Mouse (Mus musculus) CH12.LX (cell line): ENCODE measurements at regions not wholly inside any gene's neighbourhood (a gene's known extent, or its start where the extent isn't known, plus 50 kb on each side); places are given as distances from the start of the nearest gene placed in this dataset.
A peak's percentile ranks its signal among the peaks of the same experiment; 100 is the strongest.

Experiments
- DNase-seq: peaks from one replicate; pipeline ENCODE4 v3.0.0-alpha.2; 2013; ENCODE audit errors: extremely low read depth
- H3K27ac ChIP-seq: 2 replicates; pipeline ENCODE4 v1.5.1; 2012; ENCODE audit warnings: low read depth, mild to moderate bottlenecking, control low read depth, moderate library complexity; ENCODE audit not compliant: insufficient read depth
- H3K27me3 ChIP-seq: replicated peaks from 2 replicates; pipeline ENCODE3; 2012; ENCODE audit warnings: inconsistent platforms
- H3K36me3 ChIP-seq, 2 experiments: replicated peaks in 1 of 2; 2 replicates each; pipeline versions ENCODE3 to v1.6.1; 2012; ENCODE audit warnings: inconsistent platforms in 1 of 2, low read length in 1 of 2, mild to moderate bottlenecking in 1 of 2, mixed read lengths in 1 of 2, moderate library complexity in 1 of 2; ENCODE audit not compliant: control insufficient read depth in 1 of 2, insufficient read depth in 1 of 2
- H3K4me1 ChIP-seq, 2 experiments: 2 replicates each; pipeline ENCODE4 v1.6.1; 2012; ENCODE audit warnings: inconsistent platforms in 1 of 2, moderate library complexity in 1 of 2; ENCODE audit not compliant: insufficient read depth in 2 of 2, control insufficient read depth in 1 of 2
- H3K4me2 ChIP-seq: 2 replicates; pipeline ENCODE4 v1.6.1; 2012; ENCODE audit warnings: low read depth, mild to moderate bottlenecking, control low read depth; ENCODE audit not compliant: poor library complexity, insufficient read depth, severe bottlenecking
- H3K4me3 ChIP-seq, 3 experiments: fragments of 150-350 bp in 1 of 3; sonication (generic) in 1 of 3; replicated peaks in 1 of 3; 2 replicates each; pipeline versions ENCODE3 to v1.5.1; 2011 to 2012; ENCODE audit warnings: low read depth in 2 of 3, low read length in 2 of 3, mild to moderate bottlenecking in 2 of 3, moderate library complexity in 2 of 3, control low read depth in 1 of 3, improper control_type of control experiment in 1 of 3, inconsistent platforms in 1 of 3, mixed read lengths in 1 of 3; ENCODE audit not compliant: poor library complexity in 1 of 3
- H3K79me2 ChIP-seq: replicated peaks from 2 replicates; pipeline ENCODE4 v1.6.1; 2012; ENCODE audit warnings: mild to moderate bottlenecking, moderate library complexity; ENCODE audit not compliant: control insufficient read depth, poor library complexity, insufficient read depth, severe bottlenecking; ENCODE audit errors: extremely low read depth
- H3K9ac ChIP-seq: 2 replicates; pipeline ENCODE4 v1.6.1; 2012; ENCODE audit warnings: low read depth, mild to moderate bottlenecking, control low read depth, moderate library complexity; ENCODE audit not compliant: insufficient read depth
- H3K9me3 ChIP-seq: replicated peaks from 2 replicates; pipeline ENCODE3; 2012; ENCODE audit warnings: low read length, inconsistent platforms, mixed read lengths
- BHLHE40 ChIP-seq: IDR thresholded peaks from 2 replicates; pipeline ENCODE4 v1.6.1; 2011; ENCODE audit warnings: mild to moderate bottlenecking, low read depth, low read length, improper control_type of control experiment
- CHD1 ChIP-seq: IDR thresholded peaks from 2 replicates; pipeline ENCODE4 v1.6.1; 2012; ENCODE audit warnings: low read depth, low read length, improper control_type of control experiment, inconsistent platforms
- CHD2 ChIP-seq: IDR thresholded peaks from 2 replicates; pipeline ENCODE4 v1.6.1; 2011; ENCODE audit warnings: low read length, improper control_type of control experiment
- CTCF ChIP-seq, 2 experiments: IDR thresholded peaks in 1 of 2; conservative IDR thresholded peaks in 1 of 2; 2 replicates each; pipeline ENCODE4 v1.5.1; 2011 to 2012; ENCODE audit warnings: low read depth in 2 of 2, low read length in 2 of 2, improper control_type of control experiment in 1 of 2, inconsistent platforms in 1 of 2, mild to moderate bottlenecking in 1 of 2, moderate library complexity in 1 of 2
- EP300 ChIP-seq: IDR thresholded peaks from 2 replicates; pipeline ENCODE4 v1.6.1; 2011; ENCODE audit warnings: low read length, improper control_type of control experiment
- ETS1 ChIP-seq: conservative IDR thresholded peaks from 2 replicates; pipeline ENCODE4 v1.6.1; 2012; ENCODE audit warnings: low read depth, mild to moderate bottlenecking, inconsistent platforms, low read length, improper control_type of control experiment, moderate library complexity
- GABPA ChIP-seq: IDR thresholded peaks from 2 replicates; pipeline ENCODE4 v1.6.1; 2012; ENCODE audit warnings: low read depth, low read length, improper control_type of control experiment, inconsistent platforms; ENCODE audit not compliant: insufficient replicate concordance
- KAT2A ChIP-seq: IDR thresholded peaks from 2 replicates; pipeline ENCODE4 v1.6.1; 2012; ENCODE audit warnings: low read length, improper control_type of control experiment, inconsistent platforms; ENCODE audit not compliant: insufficient replicate concordance
- MAFK ChIP-seq: IDR thresholded peaks from 2 replicates; pipeline ENCODE4 v1.6.1; 2011; ENCODE audit warnings: low read length, improper control_type of control experiment; ENCODE audit not compliant: insufficient replicate concordance
- MAX ChIP-seq: IDR thresholded peaks from 2 replicates; pipeline ENCODE4 v1.6.1; 2011; ENCODE audit warnings: low read length, improper control_type of control experiment
- MEF2A ChIP-seq: IDR thresholded peaks from 2 replicates; pipeline ENCODE4 v1.6.1; 2014; ENCODE audit warnings: low read depth, mild to moderate bottlenecking, inconsistent platforms, low read length, improper control_type of control experiment, borderline replicate concordance
- MYC ChIP-seq: IDR thresholded peaks from 2 replicates; pipeline ENCODE4 v1.6.1; 2011; ENCODE audit warnings: low read depth, mild to moderate bottlenecking, improper control_type of control experiment, low read length
- PAX5 ChIP-seq: IDR thresholded peaks from 2 replicates; pipeline ENCODE4 v1.6.1; 2012; ENCODE audit warnings: low read length, inconsistent platforms, mixed read lengths
- POLR2A ChIP-seq: IDR thresholded peaks from 2 replicates; pipeline ENCODE4 v1.6.1; 2011; ENCODE audit warnings: low read depth, mild to moderate bottlenecking, improper control_type of control experiment, low read length
- RAD21 ChIP-seq: IDR thresholded peaks from 2 replicates; pipeline ENCODE4 v1.6.1; 2011; ENCODE audit warnings: low read depth, mild to moderate bottlenecking, low read length, improper control_type of control experiment, moderate library complexity
- RCOR1 ChIP-seq: conservative IDR thresholded peaks from 2 replicates; pipeline ENCODE4 v1.6.1; 2012; ENCODE audit warnings: low read depth, mild to moderate bottlenecking, inconsistent platforms, low read length, improper control_type of control experiment
- SIN3A ChIP-seq: IDR thresholded peaks from 2 replicates; pipeline ENCODE4 v1.6.1; 2012; ENCODE audit warnings: low read length, improper control_type of control experiment, inconsistent platforms
- SMC3 ChIP-seq: IDR thresholded peaks from 2 replicates; pipeline ENCODE4 v1.6.1; 2011; ENCODE audit warnings: low read depth, low read length, improper control_type of control experiment
- TBP ChIP-seq: conservative IDR thresholded peaks from 2 replicates; pipeline ENCODE4 v1.6.1; 2011; ENCODE audit warnings: low read depth, low read length, improper control_type of control experiment
- UBTF ChIP-seq: IDR thresholded peaks from 2 replicates; pipeline ENCODE4 v1.6.1; 2012; ENCODE audit warnings: low read depth, mild to moderate bottlenecking, inconsistent platforms, low read length, improper control_type of control experiment, moderate library complexity
- USF2 ChIP-seq: conservative IDR thresholded peaks from 2 replicates; pipeline ENCODE4 v1.6.1; 2011; ENCODE audit warnings: low read depth, low read length, improper control_type of control experiment
- ZKSCAN1 ChIP-seq: IDR thresholded peaks from 2 replicates; pipeline ENCODE4 v1.6.1; 2012; ENCODE audit warnings: low read depth, inconsistent platforms, low read length, improper control_type of control experiment, borderline replicate concordance
- ZNF384 ChIP-seq: IDR thresholded peaks from 2 replicates; pipeline ENCODE4 v1.6.1; 2012; ENCODE audit warnings: low read depth, low read length, improper control_type of control experiment, inconsistent platforms
- dilution Hi-C: fragments of 300-500 bp; cut with MboI; formaldehyde crosslinking; loops from 2 replicates; pipeline ENCODE4 v1.14.3; 2020; ENCODE audit warnings: low sequenced_read_pairs; ENCODE audit not compliant: extremely low pct_unique_long_range_greater_than_20kb, extremely low pct_ligation_motif_present
- in situ Hi-C: fragments of 300-500 bp; cut with MboI; formaldehyde crosslinking; loops from 3 replicates; pipeline ENCODE4 v1.14.3; 2019; ENCODE audit warnings: low sequenced_read_pairs, low pct_ligation_motif_present, low pct_unique_long_range_greater_than_20kb, mixed read lengths

GRCm38 (mm10) chr14:114912271-114912670 is 179.7 kb upstream of the Gpc5 start:
- Histone ChIP-seq H3K27me3 (no peaks in the 10 kb centered on the region), H3K36me3 (no peaks in the 10 kb centered on the region), H3K4me1 (no peaks in the 10 kb centered on the region), H3K27ac (no peak overlapping the region), H3K9me3 (no peaks in the 10 kb centered on the region), H3K9ac (no peak overlapping the region), H3K79me2 (no peaks in the 10 kb centered on the region), H3K4me3 (no peak overlapping the region), H3K4me2 (no peak overlapping the region)
- DNase-seq = no peak
- TF ChIP-seq GABPA (no peak), TBP (no peak), KAT2A (no peak)
- dilution Hi-C loops (no loop called here), in situ Hi-C loops (no loop called here)

- in situ Hi-C loops (no loop called here), dilution Hi-C loops (no loop called here)
- Histone ChIP-seq H3K4me3 (no peak overlapping the region), H3K36me3 (no peaks in the 10 kb centered on the region), H3K4me1 (no peaks in the 10 kb centered on the region), H3K27ac (no peak overlapping the region), H3K4me2 (no peak overlapping the region), H3K9ac (no peak overlapping the region), H3K27me3 (no peaks in the 10 kb centered on the region), H3K9me3 (no peaks in the 10 kb centered on the region), H3K79me2 (no peaks in the 10 kb centered on the region)
- DNase-seq = peak; percentile 6
- TF ChIP-seq MAFK = no peak
- peak; percentile 8; the same call in 1 of the 2 replicates for TF ChIP-seq SMC3
- TF ChIP-seq CHD1 = no peak
- peak in 1 of 2 experiments; percentile 52; a peak in 2 of 4 replicates for TF ChIP-seq CTCF (conservative IDR thresholded peaks at IDR 0.05 in 1 of 2, IDR thresholded peaks at IDR 0.05 in 1 of 2; ENCODE audit: low read depth in 2 of 2, low read length in 2 of 2)
- TF ChIP-seq RAD21 = peak; percentile 56
- no peak for TF ChIP-seq ETS1
- no peak for TF ChIP-seq ZNF384
- no peak for TF ChIP-seq CHD2
Observed at GRCm38 (mm10) chr14:114913238-114913637, 178.8 kb upstream of the Gpc5 start.

- Histone ChIP-seq H3K4me2 (no peak overlapping the region), H3K4me1 (peaks cover 2 to 21% of the 10 kb centered on the region in 2 experiments), H3K4me3 (no peak overlapping the region), H3K9ac (no peak overlapping the region), H3K9me3 (no peaks in the 10 kb centered on the region), H3K27ac (no peak overlapping the region), H3K27me3 (no peaks in the 10 kb centered on the region), H3K36me3 (no peaks in the 10 kb centered on the region), H3K79me2 (no peaks in the 10 kb centered on the region)
- no peak for TF ChIP-seq CHD2
- no peak for TF ChIP-seq TBP
- no peak for TF ChIP-seq ZKSCAN1
- no peak for TF ChIP-seq SMC3
- TF ChIP-seq BHLHE40 = peak; percentile 77
- no peak for TF ChIP-seq UBTF
- no peak for TF ChIP-seq MEF2A
- no peak for TF ChIP-seq PAX5
- TF ChIP-seq POLR2A = no peak
- TF ChIP-seq SIN3A = no peak
- 0 out of 2 replicates have a peak, but pooled peaks have one; percentile 49 for TF ChIP-seq MAFK
- TF ChIP-seq RCOR1 = no peak
- no peak for TF ChIP-seq MYC
- TF ChIP-seq EP300 = no peak
- no peak for TF ChIP-seq USF2
- TF ChIP-seq RAD21 = no peak
- no peak for TF ChIP-seq MAX
- in situ Hi-C loops (no loop called here), dilution Hi-C loops (no loop called here)
- DNase-seq = no peak
Observed at GRCm38 (mm10) chr14:114945744-114946143, 146.3 kb upstream of the Gpc5 start.
